Comparison of ENCODE assay signal across 30 mouse cellular contexts in genomic region chr1:34200791-34201190, GRCm38 (mm10).
"Had no signal": no experiment of that assay in that cellular context is flagged by ENCODE, and none has a peak within 500 bp of the region (broad histone marks: within the 10 kb centered on the region; RNA-seq: fewer than 3 reads in every experiment).

No protein-coding gene starts in this region.

- DNase-seq: heart, postnatal 14 days; heart, postnatal 4 days; kidney, adult 11 months; kidney, adult 18-20 months; kidney, adult 8-10 months; kidney, postnatal 10 days; kidney, postnatal 14 days; kidney, postnatal 25 days; kidney, postnatal 4 days; layer of hippocampus, adult 9-11 months; layer of hippocampus, postnatal 36 days had no signal

- ATAC-seq: hindbrain, embryonic 16.5 days; inflammation-experienced regulatory T-cells, adult 6 months; intestine, embryonic 15.5 days; intestine, embryonic 16.5 days; intestine, postnatal 0 days had no signal

- H3K27ac ChIP-seq: heart, embryonic 13.5 days; heart, embryonic 15.5 days; hindbrain, embryonic 10.5 days; hindbrain, embryonic 12.5 days; hindbrain, embryonic 13.5 days; hindbrain, embryonic 14.5 days; hindbrain, embryonic 15.5 days; hindbrain, postnatal 0 days; intestine, embryonic 15.5 days; kidney, embryonic 15.5 days; kidney, postnatal 0 days; layer of hippocampus, adult 2 months; left cerebral cortex, adult 2 months had no signal

- H3K4me2 ChIP-seq: heart, embryonic 11.5 days; heart, embryonic 12.5 days; heart, embryonic 13.5 days; heart, embryonic 15.5 days; hindbrain, embryonic 12.5 days; hindbrain, embryonic 13.5 days; hindbrain, embryonic 14.5 days; hindbrain, embryonic 15.5 days; intestine, embryonic 15.5 days; kidney, embryonic 15.5 days had no signal

- H3K4me3 ChIP-seq: heart, embryonic 12.5 days; heart, embryonic 13.5 days; heart, embryonic 15.5 days; hindbrain, embryonic 10.5 days; hindbrain, embryonic 12.5 days; hindbrain, embryonic 13.5 days; hindbrain, embryonic 15.5 days; intestine, embryonic 15.5 days; kidney, embryonic 15.5 days; layer of hippocampus, adult 2 months; left cerebral cortex, adult 2 months had no signal

- H3K4me1 ChIP-seq: heart, embryonic 12.5 days; heart, embryonic 13.5 days; heart, embryonic 15.5 days; hindbrain, embryonic 10.5 days; hindbrain, embryonic 12.5 days; hindbrain, embryonic 13.5 days; hindbrain, embryonic 15.5 days; intestine, embryonic 15.5 days; kidney, embryonic 15.5 days had no signal

- H3K27me3 ChIP-seq: heart, embryonic 12.5 days; heart, embryonic 13.5 days; heart, embryonic 15.5 days; hindbrain, embryonic 12.5 days; hindbrain, embryonic 13.5 days; hindbrain, embryonic 15.5 days; intestine, embryonic 15.5 days; kidney, embryonic 15.5 days had no signal

- H3K9me3 ChIP-seq: heart, embryonic 12.5 days; heart, embryonic 13.5 days; heart, embryonic 15.5 days; hindbrain, embryonic 10.5 days; hindbrain, embryonic 12.5 days; hindbrain, embryonic 13.5 days; hindbrain, embryonic 15.5 days; intestine, embryonic 15.5 days; kidney, embryonic 15.5 days had no signal
